Mouse (Mus musculus) fat pad, adult 2 months (tissue): ENCODE results near the gene Nle1.

Experiments used
- DNase-seq: peaks from one replicate; pipeline ENCODE4 v3.0.0-alpha.2; 2011; ENCODE audit warnings: low read depth, low spot score; ENCODE audit errors: extremely low read depth

Gene Nle1

DNA sequence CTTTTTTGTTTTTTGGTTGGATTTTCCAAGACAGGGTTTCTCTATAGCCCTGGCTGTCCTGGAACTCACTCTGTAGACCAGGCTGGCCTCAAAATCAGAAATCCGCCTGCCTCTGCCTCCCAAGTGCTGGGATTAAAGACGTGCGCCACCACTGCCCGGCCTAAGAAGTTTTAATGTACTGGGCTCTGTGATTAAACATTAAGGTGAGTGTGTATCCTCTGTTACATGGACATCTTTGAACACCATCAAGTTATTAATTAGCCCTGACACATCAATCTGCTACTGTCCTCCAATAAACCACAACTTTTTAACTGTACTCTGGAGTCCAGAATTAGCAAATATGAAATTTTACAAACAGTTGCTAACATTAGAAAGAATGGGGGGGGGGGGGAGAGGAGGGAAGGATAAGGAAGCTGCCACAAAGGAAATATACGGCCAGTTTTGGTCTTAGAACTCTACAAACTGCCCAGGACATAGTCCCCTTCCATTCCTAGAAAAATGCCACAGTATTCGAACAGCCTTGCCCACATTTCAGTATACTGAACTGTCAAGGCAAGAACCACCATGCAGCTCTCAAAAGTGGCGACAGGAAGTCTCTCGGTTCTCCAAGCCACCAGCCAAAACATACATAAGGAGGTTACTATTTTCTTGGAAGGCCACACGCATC lies 38.6 kb downstream of the Nle1 start:
- DNase-seq, result no peak

GRCm38 (mm10) chr11:82867956-82868355 lies 40.3 kb downstream of the Nle1 start:
- DNase-seq, result no peak

DNA sequence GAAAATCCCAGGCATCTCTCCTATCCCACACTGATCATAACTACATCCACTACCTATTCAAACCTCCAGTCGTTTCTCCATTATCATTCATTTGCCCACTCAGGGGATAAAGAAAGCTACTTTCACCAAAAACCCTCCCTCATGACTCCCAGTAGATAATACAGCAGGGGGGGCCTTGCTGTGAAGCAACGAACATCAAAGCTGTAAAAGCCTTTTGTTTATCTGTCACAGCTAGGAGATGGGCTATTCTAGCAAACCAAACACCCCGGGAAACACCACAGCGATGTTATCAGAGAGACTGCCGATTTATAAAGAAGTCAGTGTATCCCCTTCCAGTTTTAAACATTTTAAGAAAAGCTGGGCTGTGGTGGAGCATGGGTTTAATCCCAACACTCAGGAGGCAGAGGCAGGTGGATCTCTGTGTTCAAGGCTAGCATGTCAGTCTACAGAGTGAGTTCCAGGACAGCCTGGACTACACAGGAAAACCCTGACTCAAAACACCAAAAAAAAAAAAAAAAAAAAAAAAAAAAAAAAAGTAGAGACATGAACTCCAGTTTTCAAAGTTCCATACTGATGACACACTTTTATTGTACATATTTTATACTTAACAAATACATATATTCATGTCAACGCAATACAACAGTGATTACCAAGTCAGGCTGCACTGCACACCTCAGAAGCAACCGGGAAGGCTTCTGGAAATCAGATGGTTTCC lies 41.2 kb downstream of the Nle1 start:
- DNase-seq, result no peak

DNA sequence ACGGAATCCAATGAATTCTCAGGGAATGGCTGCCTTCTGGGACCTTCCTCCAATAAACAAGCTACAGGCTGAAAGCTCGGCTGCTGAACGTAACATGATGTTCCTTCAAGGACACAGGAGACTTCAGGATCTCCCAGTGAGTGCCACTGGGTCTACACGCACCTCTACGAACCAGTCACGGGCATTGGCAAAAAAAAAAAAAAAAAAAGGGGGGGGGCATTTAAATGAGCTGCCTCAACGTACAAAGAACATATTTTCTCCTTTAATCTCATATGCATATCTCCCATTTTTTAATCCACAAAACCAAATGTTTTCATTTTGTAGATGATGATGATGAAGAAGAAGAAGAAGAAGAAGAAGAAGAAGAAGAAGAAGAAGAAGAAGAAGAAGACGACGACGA lies 42.3 kb downstream of the Nle1 start:
- DNase-seq, result no peak

DNA sequence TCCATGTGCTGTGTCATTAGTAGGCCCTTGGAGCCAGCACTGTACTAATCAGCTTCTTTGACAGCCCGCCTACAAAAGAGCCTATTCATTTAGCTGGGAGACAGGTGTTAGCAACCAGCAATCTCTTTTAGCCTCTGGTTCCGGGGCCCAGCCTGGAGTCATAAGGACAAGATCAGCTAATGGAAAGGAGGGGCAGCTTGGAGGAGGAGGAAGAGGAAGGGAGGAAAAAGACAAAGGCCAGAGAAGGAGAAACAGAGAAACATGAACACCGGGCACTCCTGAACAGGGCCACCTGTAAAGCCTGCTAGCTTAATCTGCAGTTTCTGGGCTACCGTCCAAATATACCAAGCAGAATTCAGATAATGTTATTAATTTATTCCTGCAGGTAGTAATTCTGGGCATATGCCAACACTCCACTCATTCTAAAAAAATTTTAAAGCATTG lies 44.7 kb downstream of the Nle1 start:
- DNase-seq, result no peak

DNA sequence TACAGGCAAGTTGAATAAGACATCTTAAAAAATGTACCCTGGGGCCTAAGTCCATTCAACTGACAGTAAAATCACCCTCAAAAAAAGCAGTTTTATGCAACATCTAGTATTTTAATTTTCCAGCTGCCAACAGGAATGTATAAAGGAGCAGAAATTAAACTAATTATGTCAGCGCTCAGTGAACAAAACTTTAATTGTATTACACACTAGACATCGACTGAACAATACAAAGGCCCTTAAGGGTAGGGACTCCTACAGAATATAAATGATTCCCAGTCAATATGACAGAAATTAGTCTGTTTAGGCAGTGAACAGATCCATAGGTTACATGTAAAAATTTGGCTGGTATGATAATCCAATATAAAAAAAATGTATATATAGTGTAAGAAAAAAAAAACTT lies 45.2 kb downstream of the Nle1 start:
- no peak for DNase-seq

DNA sequence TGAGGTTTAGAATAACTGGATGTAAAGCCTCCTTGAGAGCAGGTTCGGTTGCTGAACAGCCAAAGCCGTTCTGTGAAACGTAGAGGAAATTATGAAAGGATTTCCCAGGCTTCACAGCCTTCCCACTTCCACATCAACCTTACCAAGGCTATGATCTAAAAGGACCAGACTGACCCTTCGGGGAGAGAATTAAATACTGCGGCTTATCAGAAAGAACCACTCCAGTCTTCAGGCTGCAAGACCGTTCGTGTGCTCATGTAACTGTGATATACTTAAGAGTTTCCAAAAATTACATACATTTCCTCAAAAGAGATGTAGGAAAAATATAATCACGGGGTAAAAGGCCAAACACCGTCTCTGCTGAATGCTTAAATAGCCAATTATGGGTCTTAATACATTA lies 45.6 kb downstream of the Nle1 start:
- no peak for DNase-seq

- DNase-seq, result no peak
Measured at GRCm38 (mm10) chr11:82861558-82861957, 46.7 kb downstream of the Nle1 start.

DNA sequence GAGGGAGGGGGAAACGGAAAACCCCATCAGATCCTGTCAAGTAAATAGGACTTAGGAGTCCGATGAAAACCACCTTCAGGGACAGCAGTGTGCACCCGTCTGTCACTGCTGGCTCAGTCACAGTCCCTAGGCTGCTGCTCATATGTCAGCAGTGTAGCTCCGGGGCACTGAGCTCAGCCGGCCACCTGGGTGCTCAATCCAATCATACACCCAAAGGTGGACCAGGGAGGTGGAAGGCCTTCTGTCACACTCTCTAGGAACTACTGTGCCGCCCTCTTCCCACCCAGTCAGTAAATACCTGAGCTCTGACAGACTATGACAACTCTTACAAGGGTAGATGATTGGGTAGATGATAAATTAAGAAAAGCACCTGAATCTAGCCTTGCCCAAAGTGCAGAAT lies 47.5 kb downstream of the Nle1 start:
- no peak for DNase-seq

DNA sequence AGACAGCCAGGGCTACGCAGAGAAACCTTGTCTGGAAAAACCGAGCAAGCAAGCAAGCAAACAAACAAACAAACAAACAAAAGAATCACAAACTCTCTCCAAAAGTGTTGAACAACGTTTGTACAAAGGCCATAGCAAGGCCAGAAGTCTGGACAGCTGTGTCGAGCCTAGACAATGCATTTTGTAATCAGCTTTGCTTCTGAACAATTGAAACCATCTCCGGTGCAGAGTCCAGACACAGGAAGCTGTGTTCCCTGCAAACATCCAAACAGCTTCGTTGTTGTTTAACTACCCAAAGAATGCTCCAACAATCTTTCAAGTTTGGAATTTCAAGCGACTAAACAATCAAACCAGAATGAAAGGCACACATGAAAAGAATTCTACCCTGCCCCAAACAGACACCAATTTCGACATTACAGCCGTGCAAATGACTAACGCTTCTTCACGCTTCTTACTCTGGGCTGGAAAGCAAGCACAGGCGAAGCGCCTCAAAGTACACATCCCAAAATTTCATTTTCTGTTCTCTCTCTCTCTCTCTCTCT lies 50.8 kb downstream of the Nle1 start:
- DNase-seq, result no peak

GRCm38 (mm10) chr11:82856032-82856431 lies 52.2 kb downstream of the Nle1 start:
- DNase-seq, result no peak

- no peak for DNase-seq
Measured at GRCm38 (mm10) chr11:82855327-82855973, 52.8 kb downstream of the Nle1 start.

- DNase-seq, result no peak
Measured at GRCm38 (mm10) chr11:82854111-82854510, 54.1 kb downstream of the Nle1 start.

DNA sequence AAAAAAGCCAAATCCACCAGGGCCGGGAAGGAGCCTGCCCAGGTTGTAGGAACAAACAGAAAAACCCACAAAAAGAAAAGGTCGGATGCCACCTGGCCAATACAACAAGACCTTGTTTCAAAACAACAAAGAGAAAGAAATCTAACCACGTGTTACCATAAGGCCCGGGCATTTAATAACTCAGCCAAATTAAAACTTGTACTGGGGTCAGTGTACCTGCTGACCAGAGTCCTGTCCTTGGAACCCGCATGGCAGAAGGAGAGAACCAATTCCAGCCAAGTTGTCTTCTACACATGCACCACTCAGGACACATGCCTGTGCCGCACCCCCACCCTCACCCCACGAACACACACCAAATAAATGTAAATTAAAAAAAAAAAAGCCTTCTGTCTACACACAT lies 55.3 kb downstream of the Nle1 start:
- no peak for DNase-seq

DNA sequence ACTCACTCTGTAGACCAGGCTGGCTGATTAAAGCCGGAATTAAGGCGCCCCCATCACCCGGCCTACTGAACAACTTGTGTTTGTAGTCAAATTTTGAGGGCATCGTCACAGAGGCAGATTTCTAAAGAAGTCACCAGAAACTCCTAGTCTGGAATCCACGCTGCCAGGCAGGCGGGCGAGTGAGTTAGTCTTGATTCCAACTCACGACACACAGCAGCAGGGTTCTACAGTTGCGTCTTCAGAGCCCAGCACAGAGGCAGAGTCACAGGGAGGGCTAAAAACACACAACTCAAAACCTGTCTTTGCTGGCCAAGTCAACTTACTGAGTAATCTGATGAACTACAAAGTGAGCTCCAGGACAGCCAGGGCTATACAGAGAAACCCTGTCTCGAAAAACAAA lies 55.7 kb downstream of the Nle1 start:
- DNase-seq, result no peak

DNA sequence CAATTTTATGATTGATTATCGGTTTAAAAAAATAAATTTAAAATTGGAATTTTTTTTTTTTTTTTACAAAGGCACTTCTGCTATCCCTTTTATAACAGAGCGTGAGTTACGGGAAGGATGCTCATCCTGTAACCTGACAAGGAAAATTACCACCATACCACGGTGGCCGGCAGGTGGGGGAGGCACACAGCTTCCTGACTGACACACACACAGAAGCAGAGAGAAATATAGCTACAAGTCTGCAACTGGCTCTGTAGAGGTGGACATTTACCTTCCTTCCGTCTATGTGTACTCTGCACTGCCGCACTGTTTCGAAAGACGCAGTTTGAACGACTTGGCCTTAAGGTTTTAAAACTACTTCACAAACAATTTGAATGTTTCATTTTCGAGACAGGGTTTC lies 56.1 kb downstream of the Nle1 start:
- no peak for DNase-seq
